Mouse (Mus musculus) embryonic facial prominence, embryonic 12.5 days (tissue): ENCODE results near the gene Dnajc12. TPM values are rescaled to one million over a fixed set of nuclear protein-coding genes. Genes with fewer than 3 reads are reported as not detected.
"Not testable (repeated sequence)": the region's sequence is repeated elsewhere in the genome, so short reads cannot be mapped to it uniquely, and the experiment has no call there.

Experiments used
- ATAC-seq: fragments of 200-750 bp; cut with Nextera tagmentation; 2 replicates; pipeline ENCODE4 v1.8.0; 2017; ENCODE audit not compliant: insufficient number of reproducible peaks, insufficient read depth, low FRiP score, low TSS enrichment
- H3K27ac ChIP-seq: fragments of 300-500 bp; sonication (generic); 2 replicates; pipeline ENCODE4 v1.5.1; 2016; ENCODE audit warnings: mild to moderate bottlenecking
- H3K27me3 ChIP-seq: fragments of 300-500 bp; sonication (generic); 2 replicates; pipeline ENCODE4 v1.6.1; 2016; ENCODE audit warnings: mild to moderate bottlenecking, moderate library complexity
- H3K36me3 ChIP-seq: fragments of 300-500 bp; sonication (generic); 2 replicates; pipeline ENCODE4 v1.6.1; 2016; ENCODE audit warnings: mild to moderate bottlenecking
- H3K4me1 ChIP-seq: fragments of 300-500 bp; sonication (generic); 2 replicates; pipeline ENCODE4 v1.6.1; 2016
- H3K4me2 ChIP-seq: fragments of 300-500 bp; sonication (generic); replicated peaks from 2 replicates; pipeline ENCODE4 v1.6.1; 2016; ENCODE audit warnings: mild to moderate bottlenecking, moderate library complexity
- H3K4me3 ChIP-seq: fragments of 300-500 bp; sonication (generic); 2 replicates; pipeline ENCODE4 v1.5.1; 2016; ENCODE audit warnings: mild to moderate bottlenecking
- H3K9ac ChIP-seq: fragments of 300-500 bp; sonication (generic); 2 replicates; pipeline ENCODE4 v1.6.1; 2016; ENCODE audit warnings: mild to moderate bottlenecking, moderate library complexity
- H3K9me3 ChIP-seq: fragments of 300-500 bp; sonication (generic); 2 replicates; pipeline ENCODE4 v1.6.1; 2016; ENCODE audit warnings: mild to moderate bottlenecking, moderate library complexity
- WGBS: fragments of 180-500 bp; shearing (Covaris S2); methylation state at CpG from one replicate; pipeline ENCODE4 v1.1.7; 2016; 5-methylcytosine and 5-hydroxymethylcytosine counted together
- polyA plus RNA-seq: library from polyadenylated mRNA; unstranded; fragments of >200 nt; fragmentation: Nextera tagmentation; extraction: Ambion mirVana; gene quantifications from 2 replicates; pipeline ENCODE4 v1.2.1, GENCODE M21; 2016

Gene Dnajc12
- polyA plus RNA-seq = 11.0 and 11.6 TPM in 2 replicates

DNA sequence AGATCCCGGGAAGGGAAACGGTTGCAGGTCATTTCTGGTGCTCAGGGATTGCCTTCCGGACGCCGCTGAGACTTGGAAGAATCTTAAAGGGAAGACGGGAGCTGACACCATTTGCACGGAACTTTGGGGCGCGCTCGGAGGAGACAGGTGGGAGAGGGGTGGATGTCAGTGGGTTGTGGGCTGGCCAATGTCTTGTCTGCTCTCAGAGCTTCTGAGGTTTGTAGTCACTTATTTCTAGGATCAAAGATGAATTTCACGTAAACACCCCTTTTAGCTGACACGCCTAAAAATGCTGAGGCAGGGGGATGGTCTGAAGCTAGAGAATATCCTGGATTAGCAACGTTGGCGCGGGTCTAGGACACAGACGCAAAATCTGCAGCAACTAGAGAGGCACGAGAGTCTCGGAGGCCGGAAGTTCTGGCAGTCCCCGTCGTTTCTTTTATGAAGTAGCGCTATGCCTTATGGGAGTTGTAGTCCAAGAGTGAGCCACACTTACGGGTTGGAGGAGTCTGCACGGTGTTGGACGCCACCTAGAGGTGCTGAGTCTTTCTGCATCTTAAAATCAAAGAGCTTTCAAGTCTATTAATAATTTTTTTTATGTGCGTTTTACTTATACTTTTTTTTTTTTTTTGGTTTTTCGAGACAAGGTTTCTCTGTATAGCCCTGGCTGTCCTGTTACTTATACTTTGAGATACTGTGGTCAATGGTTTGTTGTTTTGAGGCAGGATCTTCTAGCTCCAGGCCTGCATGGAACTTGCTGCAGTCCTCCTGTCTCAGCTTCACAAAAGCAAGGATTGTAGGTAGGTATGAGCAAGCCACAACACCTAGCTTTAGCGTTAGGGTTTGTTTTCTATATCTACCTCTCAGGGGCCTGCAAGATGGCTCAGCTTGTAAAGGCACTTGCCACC, at the start of gene Dnajc12:
Dnajc12 (plus strand) TSS at position 72 of the 908 bp plus-strand sequence.
- Histone ChIP-seq H3K27me3 (peaks cover 7% of the 10 kb centered on the region; the same call in 1 of the 2 replicates), H3K4me1 (no peaks in the 10 kb centered on the region), H3K4me2 (peak within 1 kb of the TSS; percentile 73), H3K9me3 (no peaks in the 10 kb centered on the region), H3K27ac (no peak within 1 kb of the TSS), H3K9ac (peak within 1 kb of the TSS; percentile 51), H3K4me3 (peak within 1 kb of the TSS; percentile 58), H3K36me3 (no peaks in the 10 kb centered on the region)
- peak; percentile 91 for ATAC-seq
- under 1% methylated on average over 28 of the region's 28 CpGs for WGBS

DNA sequence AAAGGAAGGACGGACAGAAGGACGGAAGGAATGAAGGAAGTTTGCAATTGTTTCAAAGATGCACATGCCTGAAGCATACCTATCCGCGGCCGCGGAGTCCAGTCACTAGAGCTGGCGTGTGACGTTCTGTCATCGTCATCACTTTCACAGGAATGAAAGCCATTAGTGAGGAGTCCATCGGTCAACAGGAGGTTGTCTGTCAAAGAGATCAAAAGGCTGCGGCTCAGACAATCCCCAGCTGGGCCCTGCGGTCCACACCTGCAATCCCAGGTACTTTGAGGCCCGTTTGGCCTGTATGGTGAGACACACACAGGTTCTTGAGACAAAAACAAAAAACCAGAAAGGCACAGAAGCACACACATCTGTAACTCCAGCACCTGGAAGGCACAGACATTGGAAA, 45.3 kb upstream of the Dnajc12 start:
- peak overlapping the region; percentile 55 for H3K4me2 ChIP-seq
- H3K27ac ChIP-seq = no peak overlapping the region
- peaks cover 21% of the 10 kb centered on the region for H3K36me3 ChIP-seq
- H3K4me1 ChIP-seq = peaks cover 10% of the 10 kb centered on the region
- WGBS = 60% methylated on average over 13 of the region's 13 CpGs
- H3K9ac ChIP-seq = peak overlapping the region; percentile 38
- H3K4me3 ChIP-seq = peak overlapping the region; percentile 73
- no peaks in the 10 kb centered on the region for H3K27me3 ChIP-seq
- ATAC-seq = no peak
- H3K9me3 ChIP-seq = no peaks in the 10 kb centered on the region

DNA sequence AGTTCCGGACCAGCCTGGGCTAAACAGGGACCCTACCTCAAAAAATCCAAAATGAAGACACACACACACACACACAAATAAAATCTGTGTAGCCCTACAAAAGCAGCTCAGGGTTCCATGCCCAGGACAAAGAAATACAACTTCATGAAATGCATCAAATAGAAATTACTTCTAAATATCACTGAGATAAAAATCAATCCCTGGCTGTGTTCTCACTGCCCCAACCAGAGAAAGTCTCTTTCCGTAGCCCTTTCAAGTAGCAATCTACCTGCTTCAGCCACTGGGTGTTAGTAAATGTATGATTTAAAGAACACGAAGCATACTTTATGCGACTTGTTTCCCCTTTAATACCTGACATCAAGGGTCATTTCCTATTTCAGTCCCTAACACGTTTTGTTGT, 44.9 kb upstream of the Dnajc12 start:
- peak overlapping the region; percentile 73 for H3K4me3 ChIP-seq
- no peak for ATAC-seq
- H3K9me3 ChIP-seq = no peaks in the 10 kb centered on the region
- H3K9ac ChIP-seq = peak overlapping the region; percentile 38
- H3K4me2 ChIP-seq = peak overlapping the region; percentile 55
- 28% methylated on average over 5 of the region's 5 CpGs for WGBS
- no peak overlapping the region for H3K27ac ChIP-seq
- peaks cover 21% of the 10 kb centered on the region for H3K36me3 ChIP-seq
- H3K4me1 ChIP-seq = peaks cover 10% of the 10 kb centered on the region
- no peaks in the 10 kb centered on the region for H3K27me3 ChIP-seq

DNA sequence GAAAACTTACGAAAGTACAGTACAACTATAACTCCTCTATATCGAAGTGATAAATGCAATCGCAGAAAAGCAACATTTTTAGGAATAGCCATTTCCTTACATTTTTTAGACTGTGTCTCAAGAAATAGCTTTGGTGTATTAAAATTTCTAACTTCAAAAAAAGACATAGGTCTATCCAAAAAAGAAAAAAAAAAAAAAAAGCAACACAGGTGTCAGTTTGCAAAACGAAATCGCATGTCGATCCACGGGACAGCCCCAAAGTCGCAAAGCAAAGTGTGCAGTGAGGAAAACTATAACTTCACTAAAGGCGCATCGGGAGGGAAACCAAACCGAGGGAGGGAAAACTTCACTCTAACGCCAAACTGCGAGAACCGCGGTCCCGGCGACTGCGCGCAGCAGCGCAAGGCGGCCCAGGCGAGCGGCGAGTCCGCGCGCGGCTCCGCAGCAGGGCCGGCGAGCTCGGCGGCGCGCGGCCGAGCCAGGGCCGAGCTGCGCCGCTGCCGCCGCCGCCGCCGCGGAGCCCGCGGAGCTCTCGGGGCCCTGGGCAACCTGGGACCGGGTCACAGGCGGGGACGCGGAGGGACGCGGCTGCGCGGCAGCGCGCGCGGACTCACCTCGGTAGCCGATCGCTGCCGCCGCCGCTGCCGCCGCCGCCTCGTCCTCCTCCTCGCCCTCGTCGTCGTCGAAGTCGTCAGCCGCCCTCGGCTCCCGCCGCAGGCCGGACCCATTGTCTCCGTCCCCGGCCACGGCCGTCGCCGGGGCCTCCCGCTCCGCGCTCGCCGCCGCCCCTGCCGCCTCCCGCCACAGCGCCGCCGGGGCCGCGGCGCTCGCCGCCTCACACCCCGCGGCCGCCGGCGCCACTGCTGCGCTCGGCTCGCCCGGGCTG, 44.0 kb upstream of the Dnajc12 start:
- Histone ChIP-seq H3K4me1 (peaks cover 10% of the 10 kb centered on the region), H3K27ac (peak overlapping the region; percentile 93), H3K4me2 (peak overlapping the region; percentile 55), H3K4me3 (peak overlapping the region; percentile 73), H3K27me3 (no peaks in the 10 kb centered on the region), H3K36me3 (peaks cover 14% of the 10 kb centered on the region), H3K9ac (peak overlapping the region; percentile 94), H3K9me3 (no peaks in the 10 kb centered on the region)
- WGBS = 1% methylated on average over 81 of the region's 113 CpGs
- peak; percentile 74 for ATAC-seq

DNA sequence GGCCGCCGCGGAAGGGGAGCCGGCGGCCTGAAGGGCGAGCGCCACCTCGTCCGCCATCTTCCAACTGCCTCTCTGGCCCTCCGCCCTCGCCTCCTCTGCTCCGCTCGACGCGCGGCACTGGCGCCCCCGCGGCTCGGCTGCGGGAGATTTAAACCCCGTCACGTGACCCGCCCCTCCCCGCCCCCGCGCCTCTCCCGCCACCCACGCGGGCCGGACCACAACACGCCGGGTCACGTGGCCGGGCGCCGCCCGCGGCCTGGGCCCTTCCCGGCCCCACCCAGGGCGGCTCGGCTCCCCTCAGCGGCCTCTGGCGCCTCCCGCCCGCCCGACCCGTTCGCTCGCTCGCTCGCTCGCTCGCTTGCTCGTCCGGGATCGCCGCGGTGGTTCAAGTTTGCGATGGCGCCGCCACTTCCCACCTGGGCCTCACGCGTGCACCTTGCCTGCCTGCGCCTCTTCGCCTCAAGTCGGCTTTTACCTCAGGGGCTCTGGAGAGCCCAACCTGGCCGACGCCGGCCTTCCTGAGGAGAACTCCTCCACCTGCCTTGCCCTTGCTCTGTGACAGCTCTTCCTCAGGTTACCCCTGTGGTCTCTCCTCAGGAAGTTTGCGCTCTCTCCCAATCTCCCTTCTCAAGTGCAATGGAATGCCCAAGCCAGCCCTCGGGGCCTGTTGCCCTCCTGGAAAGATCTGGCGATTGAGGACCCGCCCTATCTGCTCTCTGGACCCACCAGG, 43.2 kb upstream of the Dnajc12 start:
- H3K27ac ChIP-seq = peak overlapping the region; percentile 93
- no peaks in the 10 kb centered on the region for H3K27me3 ChIP-seq
- H3K4me2 ChIP-seq = peak overlapping the region; percentile 55
- H3K9me3 ChIP-seq = no peaks in the 10 kb centered on the region
- H3K4me1 ChIP-seq = peaks cover 10% of the 10 kb centered on the region
- WGBS = under 1% methylated on average over 68 of the region's 74 CpGs
- peaks cover 7% of the 10 kb centered on the region; the same call in 1 of the 2 replicates for H3K36me3 ChIP-seq
- H3K4me3 ChIP-seq = peak overlapping the region; percentile 73
- peak overlapping the region; percentile 94 for H3K9ac ChIP-seq
- ATAC-seq = peak; percentile 95

DNA sequence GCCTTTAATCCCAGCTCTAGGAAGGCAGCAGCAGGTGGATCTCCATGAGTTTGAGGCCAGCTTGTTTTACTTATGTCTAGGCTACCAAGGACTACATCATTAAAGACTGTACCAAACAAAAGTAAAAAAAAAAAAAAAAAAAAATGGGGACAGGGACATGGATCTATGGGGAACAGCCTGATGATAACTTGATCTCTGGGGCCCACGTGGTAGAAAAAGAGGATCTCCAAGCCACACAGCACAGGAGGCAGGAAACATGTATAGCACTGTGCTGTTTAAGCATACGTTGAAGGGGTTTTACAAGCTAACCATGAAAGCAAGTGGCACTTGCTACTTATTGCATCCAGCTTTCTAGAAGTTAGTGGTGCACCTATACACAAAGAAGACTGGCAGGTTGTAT, 40.9 kb upstream of the Dnajc12 start:
- 87% methylated on average over 2 of the region's 2 CpGs for WGBS
- ATAC-seq = no peak

DNA sequence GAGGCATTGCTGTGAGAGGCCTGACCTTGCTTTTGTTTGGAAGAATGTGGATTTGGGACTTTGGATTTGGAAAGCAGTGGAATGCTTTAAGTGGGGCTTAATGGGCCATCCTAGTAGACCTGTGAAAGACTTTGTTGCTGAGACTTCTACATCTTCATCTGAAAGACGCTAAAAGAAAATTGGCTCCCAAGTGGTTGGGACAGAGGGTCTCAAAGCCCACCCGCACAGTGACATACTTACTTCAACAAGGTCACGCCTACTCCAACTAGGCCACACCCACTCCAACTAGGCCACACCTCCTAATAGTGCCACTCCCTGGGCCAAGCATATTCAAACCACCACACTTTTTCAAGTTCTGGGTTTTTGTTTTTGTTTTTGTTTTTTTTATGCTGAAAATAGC, 37.5 kb upstream of the Dnajc12 start:
- H3K9ac ChIP-seq = no peak overlapping the region
- H3K27me3 ChIP-seq = no peaks in the 10 kb centered on the region
- WGBS = 87% methylated on average over 3 of the region's 3 CpGs
- no peaks in the 10 kb centered on the region for H3K36me3 ChIP-seq
- H3K4me3 ChIP-seq = no peak overlapping the region
- H3K4me1 ChIP-seq = no peaks in the 10 kb centered on the region
- H3K4me2 ChIP-seq = no peak overlapping the region
- H3K27ac ChIP-seq = no peak overlapping the region
- ATAC-seq = no peak
- H3K9me3 ChIP-seq = no peaks in the 10 kb centered on the region

More for the DNA sequence above, 40.9 kb upstream of the Dnajc12 start:
- no peak overlapping the region for H3K9ac ChIP-seq
- no peak overlapping the region for H3K4me3 ChIP-seq
- H3K27me3 ChIP-seq = no peaks in the 10 kb centered on the region
- H3K9me3 ChIP-seq = no peaks in the 10 kb centered on the region
- H3K27ac ChIP-seq = no peak overlapping the region
- H3K4me2 ChIP-seq = no peak overlapping the region
- peaks cover 10% of the 10 kb centered on the region for H3K4me1 ChIP-seq
- no peaks in the 10 kb centered on the region for H3K36me3 ChIP-seq

DNA sequence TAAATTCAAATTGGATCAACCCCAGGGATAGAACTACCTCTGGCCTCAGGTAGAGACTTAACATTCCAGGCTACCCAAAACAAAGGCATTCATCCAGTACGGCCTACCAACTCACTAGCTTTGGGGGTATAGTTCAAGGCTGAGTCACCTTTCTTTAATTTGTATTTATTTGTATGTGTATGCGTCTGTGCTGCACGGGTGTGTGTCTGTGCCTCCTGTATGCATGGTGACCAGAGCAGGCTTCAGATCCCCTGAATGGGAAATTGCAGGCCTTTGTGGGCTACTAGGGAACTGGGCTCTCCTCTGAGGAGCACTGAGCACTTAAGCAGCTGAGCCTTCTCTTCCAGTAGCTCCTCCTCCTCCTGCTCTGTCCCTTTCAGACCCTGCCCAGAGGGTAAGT, 34.0 kb upstream of the Dnajc12 start:
- H3K9ac ChIP-seq = no peak overlapping the region
- H3K4me1 ChIP-seq = no peaks in the 10 kb centered on the region
- no peak for ATAC-seq
- H3K36me3 ChIP-seq = no peaks in the 10 kb centered on the region
- no peak overlapping the region for H3K27ac ChIP-seq
- H3K4me3 ChIP-seq = no peak overlapping the region
- H3K27me3 ChIP-seq = no peaks in the 10 kb centered on the region
- H3K9me3 ChIP-seq = no peaks in the 10 kb centered on the region
- 41% methylated on average over 3 of the region's 3 CpGs for WGBS
- H3K4me2 ChIP-seq = no peak overlapping the region

DNA sequence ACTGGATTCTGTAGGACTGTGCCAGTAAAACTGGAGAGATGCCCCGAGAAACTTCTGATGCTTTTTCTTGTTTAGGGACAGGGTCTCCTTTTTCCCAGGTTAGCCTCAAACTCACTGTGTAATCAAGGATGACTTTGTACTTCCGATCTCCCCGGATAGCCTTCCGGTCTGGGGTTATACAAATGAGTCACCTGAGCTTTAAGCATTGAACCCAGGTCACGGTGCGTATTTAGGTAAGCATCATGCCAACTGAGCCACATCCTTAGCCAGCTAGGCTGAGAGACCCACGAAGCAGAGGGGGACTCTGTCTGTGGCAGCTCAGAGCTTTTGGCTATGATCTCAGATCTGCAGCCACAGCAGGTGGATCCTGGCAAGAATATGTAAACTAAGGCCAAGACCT, 31.6 kb upstream of the Dnajc12 start:
- ATAC-seq = no peak
- 87% methylated on average over 7 of the region's 7 CpGs for WGBS
- no peaks in the 10 kb centered on the region for H3K36me3 ChIP-seq
- no peak overlapping the region for H3K27ac ChIP-seq
- no peak overlapping the region for H3K9ac ChIP-seq
- no peak overlapping the region for H3K4me3 ChIP-seq
- no peaks in the 10 kb centered on the region for H3K27me3 ChIP-seq
- H3K4me2 ChIP-seq = no peak overlapping the region
- no peaks in the 10 kb centered on the region for H3K9me3 ChIP-seq
- H3K4me1 ChIP-seq = no peaks in the 10 kb centered on the region

DNA sequence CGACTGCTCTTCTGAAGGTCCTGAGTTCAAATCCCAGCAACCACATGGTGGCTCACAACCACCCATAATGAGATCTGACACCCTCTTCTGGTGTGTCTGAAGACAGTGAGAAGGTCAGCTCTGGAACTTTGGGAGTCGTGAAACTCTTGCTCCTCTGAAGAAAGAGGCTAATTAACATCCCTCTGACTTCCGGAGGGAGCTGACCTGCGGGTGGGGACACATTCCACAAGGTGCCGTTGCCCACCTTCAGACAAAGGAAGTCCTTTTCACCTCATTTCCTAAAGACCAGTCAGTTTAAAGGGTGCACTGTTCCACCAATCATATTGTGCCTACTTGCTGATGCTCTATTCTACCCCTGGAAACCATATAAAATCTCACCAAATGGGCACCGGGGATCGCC, 31.1 kb upstream of the Dnajc12 start:
- not testable (repeated sequence) for ATAC-seq, H3K9me3 ChIP-seq, H3K4me3 ChIP-seq, H3K4me2 ChIP-seq, H3K27me3 ChIP-seq, H3K36me3 ChIP-seq, H3K4me1 ChIP-seq, H3K9ac ChIP-seq, H3K27ac ChIP-seq
- 86% methylated on average over 7 of the region's 7 CpGs for WGBS

DNA sequence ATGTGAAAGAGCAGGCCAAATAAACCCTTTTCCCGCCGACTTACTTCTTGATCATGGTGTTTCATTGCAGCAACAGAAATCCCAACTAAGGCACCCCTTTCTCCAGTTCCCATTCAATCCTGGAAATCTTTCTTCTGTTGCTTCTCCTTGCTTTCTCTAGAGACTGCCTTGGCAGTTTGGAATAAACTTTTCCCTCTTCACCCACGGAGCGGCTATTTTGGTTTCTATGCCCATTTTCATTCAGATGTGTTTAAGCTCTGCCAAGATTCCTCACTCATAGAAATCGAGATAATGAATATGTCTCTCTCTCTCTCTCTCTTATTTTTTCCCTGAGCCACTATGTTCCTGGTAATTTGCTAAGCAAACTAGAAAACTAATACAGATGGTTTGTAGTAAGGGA, 30.1 kb upstream of the Dnajc12 start:
- Histone ChIP-seq H3K4me2 (no peak overlapping the region), H3K9me3 (no peaks in the 10 kb centered on the region), H3K4me3 (no peak overlapping the region), H3K36me3 (no peaks in the 10 kb centered on the region), H3K9ac (no peak overlapping the region), H3K27ac (no peak overlapping the region), H3K4me1 (no peaks in the 10 kb centered on the region), H3K27me3 (no peaks in the 10 kb centered on the region)
- WGBS = 82% methylated on average over 5 of the region's 5 CpGs
- ATAC-seq = no peak
